Mouse (Mus musculus) central nervous system, embryonic 14 days (tissue): Measurements from ENCODE around the gene Hs3st1. TPM values are rescaled to one million over a fixed set of nuclear protein-coding genes. Genes with fewer than 3 reads are reported as not detected.

Experiments
- polyA plus RNA-seq: library from polyadenylated mRNA; depleted of rRNA; stranded (reverse); fragments of >200 nt; gene quantifications from 2 replicates; pipeline ENCODE4 v1.2.3, GENCODE M21; 2012; rRNA removed

The Hs3st1 gene
- polyA plus RNA-seq: 32.6 TPM in 2 replicates

GRCm38 (mm10) chr5:39755375-39755774 is at the start of gene Hs3st1:
TSS of gene Hs3st1 (minus strand) at chr5:39755475.

